Mouse (Mus musculus) yolk sac, embryonic 10.5 days (tissue): ENCODE measurements around the gene Fut11.
"Not testable (repeated sequence)": the region's sequence is repeated elsewhere in the genome, so short reads cannot be mapped to it uniquely, and the experiment has no call there.

ENCODE experiments used
- DNase-seq: peaks from one replicate; pipeline ENCODE4 v3.0.0-alpha.2; 2017; ENCODE audit warnings: low spot score

Gene Fut11

DNA sequence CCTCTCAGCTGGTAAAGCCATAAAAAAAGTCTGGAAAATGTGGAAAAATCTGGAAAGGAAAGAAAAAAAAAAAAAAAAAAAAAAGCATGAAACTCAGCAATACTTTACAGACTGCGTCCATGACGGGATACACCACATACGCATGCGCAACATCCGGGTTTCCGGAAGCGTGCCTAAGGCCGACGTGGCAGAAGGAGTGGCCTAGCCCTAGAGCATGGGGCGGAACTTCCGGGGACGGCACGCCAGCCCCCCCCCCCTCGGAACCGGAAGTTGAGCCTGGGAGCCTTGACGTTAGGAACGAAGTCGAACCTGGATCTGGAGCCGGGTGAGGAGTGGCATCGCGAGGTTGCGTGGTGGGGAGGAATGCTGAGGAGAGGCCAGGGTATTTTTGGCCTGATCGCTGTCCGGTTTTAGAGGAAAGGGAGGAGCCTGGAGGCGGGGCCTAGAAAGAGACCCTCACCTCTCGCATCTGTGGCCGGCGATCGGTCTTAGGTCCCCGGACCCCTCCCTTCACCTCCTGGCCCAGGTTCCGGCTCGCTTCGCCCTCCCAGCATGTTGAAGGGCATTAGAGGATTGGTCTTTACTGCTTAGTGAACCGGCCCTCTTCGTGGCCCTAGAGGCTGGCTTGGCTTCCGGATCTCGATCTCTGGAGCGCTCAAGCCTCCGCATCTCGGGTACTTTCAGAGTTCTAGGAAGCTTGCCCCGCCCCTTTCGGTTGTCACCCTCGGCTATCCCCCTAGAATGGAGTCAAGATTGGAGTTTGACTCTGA is 20.5 kb upstream of the Fut11 start, which contains the start of gene Sec24c:
Gene Sec24c, plus strand, starts transcription at position 245 of the 770 bp plus-strand sequence.
- DNase-seq = peak; percentile 99

DNA sequence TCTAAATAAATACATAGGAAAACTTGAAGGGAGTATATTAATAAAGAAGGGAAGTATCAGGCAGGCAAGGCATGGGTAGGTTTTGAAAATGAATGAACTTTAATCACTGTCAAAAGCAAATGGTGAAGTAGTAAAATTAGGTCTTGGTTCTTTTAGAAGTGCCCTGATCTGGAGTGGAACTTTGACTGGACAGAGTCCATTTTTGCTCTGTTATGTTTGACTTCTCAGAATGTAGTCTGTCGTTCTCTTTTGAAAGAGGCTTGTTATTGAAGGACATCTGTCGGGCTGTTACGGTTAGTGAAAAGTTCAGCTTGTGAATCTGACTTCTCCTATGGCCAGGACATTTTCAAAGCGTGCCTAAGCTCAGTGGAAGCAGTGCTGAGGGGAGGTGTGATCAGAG is 16.9 kb upstream of the Fut11 start:
- DNase-seq = no peak

DNA sequence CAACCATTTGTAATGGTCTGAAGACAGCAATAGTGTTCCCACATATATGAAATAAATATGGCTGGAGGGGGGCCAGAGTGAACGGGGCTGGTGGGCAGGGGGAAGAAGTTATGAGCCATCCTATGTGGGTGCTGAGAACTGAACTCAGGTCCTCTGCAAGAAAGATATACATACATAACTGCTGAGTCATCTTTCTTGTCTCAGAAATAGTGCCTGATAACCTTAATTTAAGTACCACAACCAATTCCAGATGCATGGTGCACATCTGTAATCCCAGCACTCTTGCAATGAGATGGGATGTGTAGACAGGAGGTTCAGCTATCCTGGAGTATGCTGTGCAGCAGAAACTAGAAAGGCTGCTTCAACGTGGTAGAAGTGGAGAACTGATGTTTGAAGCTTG is 13.0 kb upstream of the Fut11 start:
- DNase-seq = no peak

DNA sequence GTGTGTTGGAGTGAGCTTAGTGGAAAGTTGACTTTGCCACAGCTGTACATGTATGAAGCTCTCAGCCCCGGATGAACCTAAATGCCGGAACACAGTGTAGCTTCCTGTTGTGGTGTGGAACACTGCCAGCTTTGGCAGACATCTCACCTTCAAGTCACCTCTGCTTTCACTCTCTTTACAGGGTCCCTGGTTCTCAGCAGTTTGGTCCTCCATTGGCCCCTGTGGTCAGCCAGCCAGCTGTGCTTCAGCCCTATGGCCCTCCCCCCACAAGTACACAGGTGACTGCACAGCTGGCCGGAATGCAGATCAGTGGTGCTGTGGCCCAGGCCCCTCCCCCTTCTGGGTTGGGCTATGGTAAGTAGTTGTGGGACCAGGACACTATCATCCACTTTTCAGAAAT is 12.3 kb upstream of the Fut11 start:
- no peak for DNase-seq

DNA sequence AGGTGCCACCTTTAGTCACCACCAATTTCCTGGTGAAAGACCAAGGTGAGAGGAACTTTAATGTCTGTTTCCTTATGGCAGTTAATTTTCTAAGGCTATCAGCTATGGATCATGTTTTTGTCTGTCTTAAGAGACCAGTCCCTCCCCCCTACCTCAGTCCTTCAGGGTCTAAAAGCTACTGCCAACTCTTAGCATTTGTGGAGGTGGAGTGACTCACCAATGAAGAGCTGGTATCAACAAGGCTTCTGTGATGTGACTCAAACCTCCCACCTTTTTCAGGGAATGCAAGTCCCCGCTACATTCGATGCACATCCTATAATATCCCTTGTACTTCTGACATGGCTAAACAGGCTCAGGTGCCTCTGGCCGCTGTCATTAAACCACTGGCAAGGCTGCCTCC is 8.2 kb upstream of the Fut11 start:
- DNase-seq = no peak

DNA sequence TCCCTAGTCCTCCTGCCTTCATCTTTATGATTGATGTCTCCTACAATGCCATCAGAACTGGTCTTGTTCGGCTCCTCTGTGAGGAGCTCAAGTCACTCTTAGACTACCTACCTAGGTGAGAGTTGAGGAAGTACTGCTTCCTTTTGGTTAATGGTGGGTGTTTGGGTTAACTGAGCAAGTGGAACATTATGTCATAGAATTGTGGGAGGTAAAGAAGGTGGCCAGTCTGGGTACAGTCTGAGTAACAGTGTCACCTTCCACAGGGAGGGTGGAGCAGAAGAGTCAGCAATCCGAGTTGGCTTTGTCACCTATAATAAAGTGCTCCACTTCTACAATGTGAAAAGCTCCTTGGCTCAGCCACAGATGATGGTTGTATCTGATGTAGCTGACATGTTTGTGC is 5.8 kb upstream of the Fut11 start:
- no peak for DNase-seq

DNA sequence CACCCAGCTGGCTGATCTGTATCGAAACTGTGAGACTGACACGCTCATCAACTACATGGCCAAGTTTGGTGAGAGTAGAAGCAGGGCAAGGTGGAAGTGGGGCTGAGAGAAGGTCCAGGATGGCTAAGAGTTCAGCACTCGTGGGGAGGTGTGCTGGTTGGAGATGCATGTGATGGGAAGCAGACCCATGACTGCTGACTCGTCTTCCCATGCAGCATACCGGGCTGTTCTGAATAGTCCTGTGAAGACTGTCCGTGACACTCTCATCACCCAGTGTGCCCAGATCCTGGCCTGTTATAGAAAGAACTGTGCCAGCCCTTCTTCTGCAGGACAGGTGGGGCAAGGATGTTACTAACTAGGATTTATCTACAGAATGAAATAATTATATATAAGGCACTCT is 3.0 kb upstream of the Fut11 start:
- no peak for DNase-seq

DNA sequence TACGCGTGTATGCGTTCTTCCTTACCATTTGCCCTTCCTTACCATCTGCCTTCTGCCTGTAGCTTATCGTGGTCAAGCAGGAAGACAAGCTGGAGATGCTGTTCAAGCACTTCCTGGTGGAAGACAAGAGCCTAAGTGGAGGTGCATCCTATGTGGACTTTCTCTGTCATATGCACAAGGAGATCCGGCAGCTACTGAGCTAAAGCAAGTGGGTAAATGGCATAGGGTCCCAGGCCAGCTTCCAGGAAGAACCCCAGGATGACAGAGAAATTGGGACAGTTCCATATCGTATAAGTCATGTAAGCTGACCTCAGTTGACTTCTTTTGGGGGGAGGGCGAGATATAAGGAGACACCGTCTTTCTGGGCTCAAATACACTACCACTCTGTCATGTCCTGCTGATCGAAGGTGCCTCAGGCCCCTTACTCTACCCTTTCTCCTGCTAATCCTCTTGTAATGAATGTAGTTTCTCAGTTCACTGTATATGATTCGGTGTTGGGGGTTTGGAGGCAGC is 1.1 kb upstream of the Fut11 start:
- DNase-seq = no peak

DNA sequence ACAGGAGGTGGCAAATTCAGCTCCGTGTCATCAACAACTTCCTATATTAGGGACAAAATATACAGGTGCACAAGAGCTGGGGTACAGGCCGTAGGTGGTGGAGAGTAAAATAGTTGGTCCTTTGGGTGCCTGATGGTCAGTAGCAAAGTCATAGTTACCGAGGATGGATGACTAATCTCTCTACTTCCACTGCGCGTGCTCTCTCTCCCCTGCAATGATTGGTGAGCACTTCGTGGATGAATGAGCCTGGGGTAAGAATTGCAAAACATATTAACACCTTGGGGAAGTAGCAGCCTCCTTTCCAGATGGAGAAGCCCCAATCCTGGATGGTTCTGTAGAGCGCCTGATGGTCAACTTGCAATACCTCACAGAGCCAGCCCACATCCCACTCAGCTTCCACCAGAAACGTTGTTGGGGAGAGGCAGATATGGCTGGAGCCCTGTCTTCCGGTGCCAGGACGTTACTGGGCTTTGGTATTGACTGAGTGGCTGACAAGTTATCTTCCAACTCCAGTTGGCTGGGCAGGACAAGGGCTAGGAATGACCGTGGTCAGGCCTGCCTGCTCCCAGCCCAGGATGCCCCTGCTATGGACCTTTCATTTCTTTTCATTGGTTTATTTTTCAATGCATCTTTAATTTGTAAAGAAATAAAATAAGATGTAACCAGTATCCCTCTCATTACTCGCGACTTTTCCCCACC is 434 bp upstream of the Fut11 start:
- DNase-seq = no peak

DNA sequence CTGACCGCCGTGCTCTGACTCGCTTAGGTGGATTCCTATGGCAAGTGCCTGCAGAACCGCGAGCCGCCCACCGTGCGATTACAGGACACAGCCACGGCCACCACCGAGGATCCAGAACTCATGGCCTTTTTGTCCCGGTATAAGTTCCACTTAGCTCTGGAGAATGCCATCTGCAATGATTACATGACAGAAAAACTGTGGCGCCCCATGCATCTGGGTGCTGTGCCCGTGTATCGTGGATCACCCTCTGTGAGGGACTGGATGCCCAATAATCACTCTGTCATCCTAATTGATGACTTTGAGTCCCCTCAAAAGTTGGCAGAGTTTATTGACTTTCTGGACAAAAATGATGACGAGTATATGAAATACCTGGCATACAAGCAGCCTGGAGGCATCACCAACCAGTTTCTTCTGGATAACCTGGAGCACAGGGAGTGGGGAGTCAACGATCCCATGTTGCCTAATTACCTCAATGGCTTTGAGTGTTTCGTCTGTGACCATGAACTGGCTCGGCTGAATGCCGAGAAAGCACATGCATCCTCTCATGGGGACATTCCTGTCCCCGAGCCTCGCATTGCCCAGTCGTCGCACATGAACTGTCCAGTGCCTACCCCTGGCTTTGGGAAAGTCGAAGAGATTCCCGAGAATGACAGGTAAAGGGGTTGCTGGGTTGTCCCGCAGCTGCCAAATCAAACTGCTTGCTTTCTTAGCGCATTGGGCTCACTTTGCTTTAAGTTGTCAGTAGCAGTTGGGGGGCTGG is 1.2 kb downstream of the Fut11 start:
- no peak for DNase-seq

DNA sequence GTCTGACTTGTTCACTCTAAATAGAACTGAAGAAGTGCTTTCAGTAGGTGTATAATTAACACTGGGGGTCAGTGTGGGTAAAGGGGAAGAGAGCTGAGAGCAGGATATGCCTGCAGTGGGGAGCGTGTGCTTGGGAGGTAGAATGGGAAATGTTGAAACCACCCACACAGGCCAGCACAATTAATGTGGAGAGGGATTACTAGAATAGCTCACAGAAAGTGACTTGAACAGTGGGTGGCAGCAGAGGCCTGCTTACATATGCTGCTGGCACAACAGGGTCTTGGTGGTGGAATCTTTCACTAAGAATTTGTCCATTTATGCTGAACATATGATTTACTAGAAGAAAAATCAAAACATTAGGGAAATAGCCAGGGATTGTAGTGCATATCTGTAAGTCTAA is 2.2 kb downstream of the Fut11 start:
- DNase-seq = no peak

DNA sequence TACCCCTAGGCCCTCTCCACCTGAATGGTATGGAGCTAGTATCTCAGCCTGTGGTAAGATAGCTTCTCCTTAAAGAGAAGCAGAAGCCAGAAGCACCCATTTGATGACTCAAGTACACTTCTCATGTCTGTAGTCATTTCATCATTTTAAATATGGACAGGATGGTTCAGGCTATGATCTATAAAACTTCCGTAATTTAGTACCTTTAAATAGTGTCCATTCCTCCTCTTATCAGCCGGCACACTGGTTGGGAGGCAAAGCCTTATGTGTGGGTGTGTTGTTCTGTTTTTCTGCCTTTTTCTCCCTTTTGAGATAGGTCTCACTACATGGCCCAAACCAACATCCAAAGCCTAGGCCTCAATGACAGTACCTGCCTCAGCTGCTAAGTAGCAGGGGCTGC is 3.7 kb downstream of the Fut11 start:
- no peak for DNase-seq

DNA sequence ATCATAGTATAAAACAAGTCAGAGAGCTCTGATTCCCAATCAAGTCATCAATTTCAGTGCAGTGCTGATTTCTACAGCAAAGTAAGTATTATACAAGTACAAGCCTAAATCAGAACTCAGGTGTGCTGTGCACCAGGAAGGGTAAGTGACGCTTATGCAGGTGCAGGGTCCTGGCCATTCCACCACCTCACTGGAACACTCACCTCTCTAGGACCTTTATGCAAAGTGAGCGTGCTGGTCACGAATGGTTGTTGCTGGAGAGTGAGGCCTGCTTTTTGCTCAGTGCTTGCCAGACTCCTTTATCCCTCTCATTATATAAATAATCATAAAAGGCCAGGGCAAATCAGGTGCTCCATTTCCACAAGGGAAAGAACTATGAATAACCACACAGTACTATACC is 5.6 kb downstream of the Fut11 start:
- no peak for DNase-seq

DNA sequence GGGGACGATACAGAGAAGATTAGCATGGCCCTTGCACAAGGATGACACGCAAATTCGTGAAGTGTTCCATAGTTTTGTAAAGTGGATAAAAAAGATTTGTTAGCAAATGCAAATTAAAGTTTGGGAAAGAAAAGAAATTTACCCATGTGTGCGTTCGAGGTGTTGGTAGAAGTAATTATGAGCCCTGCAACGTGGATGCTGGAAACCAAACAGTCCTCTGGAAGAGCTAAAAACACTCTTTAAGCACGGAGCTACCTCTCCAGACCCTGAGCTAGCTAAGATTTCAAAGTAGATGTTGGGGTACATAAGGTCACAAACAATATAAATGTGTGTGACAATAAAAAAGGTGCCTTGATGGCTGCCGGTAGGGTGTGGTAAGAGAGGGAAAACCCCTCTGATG is 6.8 kb downstream of the Fut11 start:
- DNase-seq = no peak

DNA sequence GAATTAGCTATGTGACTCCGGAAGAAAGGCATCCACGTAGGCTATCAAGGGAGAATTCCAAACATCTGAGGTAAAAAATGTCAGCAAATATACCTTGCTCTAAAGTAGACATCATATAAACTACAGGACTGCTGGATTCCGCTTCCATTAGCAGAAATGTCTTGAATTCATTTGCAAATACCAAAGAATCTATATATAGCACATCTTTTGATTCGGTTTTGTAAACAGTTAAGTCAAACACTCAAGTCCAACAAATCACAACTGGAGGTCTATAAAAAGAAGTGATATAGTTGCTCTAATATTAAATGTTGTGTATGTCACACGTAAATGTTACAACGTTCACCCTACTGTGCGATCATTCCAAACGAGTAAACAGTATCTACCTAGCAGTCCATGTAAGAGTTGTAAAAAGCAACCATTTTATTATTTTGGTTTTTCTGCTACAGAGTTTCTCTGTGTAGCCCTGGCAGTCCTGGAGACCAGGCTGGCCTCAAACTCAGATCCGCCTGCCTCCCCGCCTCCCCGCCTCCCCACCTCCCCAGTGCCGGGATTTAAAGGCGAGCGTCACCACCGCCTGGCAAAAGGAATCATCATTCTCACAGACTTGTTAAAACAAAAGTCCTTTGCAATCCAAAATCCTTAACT is 7.5 kb downstream of the Fut11 start:
- no peak for DNase-seq

DNA sequence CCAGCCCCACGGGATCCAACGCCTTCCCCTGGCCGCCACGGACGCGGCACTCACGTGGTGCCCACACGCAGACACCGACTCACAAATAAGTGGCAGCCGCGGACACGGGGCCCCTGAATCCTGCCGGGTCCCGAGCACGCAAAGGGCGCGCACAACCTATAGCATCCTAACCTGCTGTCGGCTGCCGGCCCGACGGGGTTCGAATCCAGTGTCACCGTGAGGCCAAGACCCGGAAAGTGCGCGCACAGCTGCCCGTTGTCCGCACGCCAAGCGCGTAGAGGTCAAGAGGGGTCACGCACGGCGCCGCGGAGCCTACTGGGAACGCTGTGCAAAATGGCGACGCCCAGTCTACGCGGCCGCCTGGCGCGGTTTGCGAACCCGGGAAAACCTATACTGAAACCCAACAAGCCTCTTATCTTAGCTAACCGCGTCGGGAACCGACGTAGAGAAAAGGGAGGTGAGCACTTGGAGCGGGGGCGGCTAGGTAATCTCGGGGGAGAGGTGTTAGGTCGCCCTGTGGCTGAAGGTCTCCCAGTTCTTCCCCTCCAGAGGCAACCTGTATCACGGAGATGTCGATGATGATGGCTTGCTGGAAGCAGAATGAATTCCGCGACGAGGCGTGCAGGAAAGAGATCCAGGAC is 8.1 kb downstream of the Fut11 start, which contains the start of gene Chchd1:
Gene Chchd1, plus strand, starts transcription at position 266 of the 641 bp plus-strand sequence.
- DNase-seq = peak; percentile 91

DNA sequence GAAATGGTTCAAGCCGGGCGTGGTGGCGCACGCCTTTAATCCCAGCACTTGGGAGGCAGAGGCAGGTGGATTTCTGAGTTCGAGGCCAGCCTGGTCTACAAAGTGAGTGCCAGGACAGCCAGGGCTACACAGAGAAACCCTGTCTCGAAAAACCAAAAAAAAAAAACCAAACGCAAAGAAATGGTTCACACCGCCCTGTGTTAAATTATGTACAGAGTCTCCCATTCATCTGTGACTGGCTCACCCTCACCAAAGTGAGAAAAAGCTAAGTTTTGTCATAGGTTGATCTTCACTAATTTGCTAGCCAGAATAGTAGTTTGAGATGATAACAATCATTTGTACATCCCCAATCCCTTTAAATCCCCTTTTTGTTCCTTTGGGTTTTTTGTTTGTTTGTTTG is 8.7 kb downstream of the Fut11 start:
- DNase-seq = not testable (repeated sequence)

DNA sequence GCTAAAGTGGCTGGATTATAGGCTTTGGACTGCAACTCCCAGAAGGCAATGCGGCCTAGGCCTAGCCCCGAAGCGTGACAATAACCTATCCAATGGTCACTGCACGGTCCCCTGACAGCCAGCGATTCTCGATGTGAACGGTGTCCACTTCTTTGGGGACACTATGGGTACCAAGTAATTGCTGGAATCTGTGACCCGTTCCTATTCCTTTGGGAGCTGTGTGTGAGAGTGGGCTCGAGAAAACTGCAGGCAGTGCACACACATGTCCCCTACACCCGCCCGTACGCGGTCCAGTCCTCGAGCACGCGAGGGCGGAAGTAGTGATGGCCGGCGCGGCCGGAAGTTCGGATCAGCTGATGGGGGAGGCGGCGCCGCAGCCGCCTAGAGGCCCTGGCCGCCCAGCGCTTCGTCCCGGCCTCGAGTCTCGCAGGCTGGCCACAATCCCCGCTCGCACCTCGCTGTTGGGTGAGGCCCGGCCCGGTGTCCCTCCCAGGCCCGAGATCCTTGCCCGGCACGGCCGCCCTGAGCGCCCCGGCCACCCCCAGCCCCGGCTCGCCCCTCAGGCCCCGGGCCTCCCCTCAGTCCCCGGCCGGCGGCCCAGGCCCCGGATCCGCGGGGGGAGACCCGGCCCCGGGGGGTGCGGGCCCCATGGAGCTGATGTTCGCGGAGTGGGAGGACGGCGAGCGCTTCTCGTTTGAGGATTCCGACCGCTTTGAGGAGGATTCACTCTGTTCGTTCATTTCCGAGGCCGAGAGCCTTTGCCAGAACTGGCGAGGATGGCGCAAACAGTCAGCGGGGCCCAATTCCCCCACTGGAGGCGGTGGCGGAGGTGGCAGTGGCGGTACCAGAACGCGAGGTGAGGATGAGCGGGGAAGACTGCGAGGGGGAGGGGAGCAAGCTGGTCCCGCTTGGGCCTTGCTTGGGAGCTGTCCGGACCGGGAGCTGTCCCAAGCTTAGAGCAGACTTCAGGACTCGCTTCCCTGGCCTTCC is 12.7 kb downstream of the Fut11 start, which contains the start of gene Zswim8:
Gene Zswim8, plus strand, starts transcription at position 352 of the 990 bp plus-strand sequence.
- DNase-seq = peak; percentile 92

DNA sequence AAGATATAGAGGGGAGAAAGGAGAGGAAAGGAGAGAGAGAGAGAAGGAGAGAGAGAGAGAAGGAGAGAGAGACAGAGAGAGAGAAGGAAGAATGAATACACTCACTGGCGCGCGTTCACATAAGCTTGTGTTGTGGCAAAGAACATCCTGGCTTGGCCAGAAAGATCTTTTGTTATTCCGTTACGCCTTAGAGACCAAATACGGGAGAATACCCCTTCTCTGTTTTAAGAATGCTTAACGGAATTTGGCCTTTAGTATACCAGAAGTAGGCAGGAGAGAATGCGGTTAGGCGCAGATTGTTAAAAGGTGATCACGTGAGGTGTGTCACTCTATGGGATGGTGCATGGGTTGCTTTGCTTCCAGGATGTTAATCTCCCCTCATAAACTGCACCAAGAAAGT is 13.5 kb downstream of the Fut11 start:
- DNase-seq = no peak

DNA sequence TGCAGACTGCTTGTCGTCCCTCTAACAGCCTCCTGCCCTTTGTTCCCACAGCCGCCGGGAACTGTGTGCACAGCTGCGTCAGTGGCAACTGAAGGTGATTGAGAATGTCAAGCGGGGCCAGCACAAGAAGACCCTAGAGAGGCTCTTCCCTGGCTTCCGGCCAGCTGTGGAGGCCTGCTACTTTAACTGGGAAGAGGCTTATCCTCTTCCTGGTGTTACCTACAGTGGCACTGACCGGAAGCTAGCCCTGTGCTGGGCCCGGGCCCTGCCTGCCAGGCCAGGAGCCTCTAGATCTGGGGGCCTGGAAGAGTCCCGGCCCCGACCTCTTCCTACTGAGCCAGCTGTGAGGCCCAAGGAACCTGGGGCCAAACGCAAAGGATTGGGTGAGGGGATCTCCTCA is 19.1 kb downstream of the Fut11 start:
- peak; percentile 65 for DNase-seq
